Mouse (Mus musculus): Measurements from ENCODE around the gene Enox1.

The Enox1 gene

DNA sequence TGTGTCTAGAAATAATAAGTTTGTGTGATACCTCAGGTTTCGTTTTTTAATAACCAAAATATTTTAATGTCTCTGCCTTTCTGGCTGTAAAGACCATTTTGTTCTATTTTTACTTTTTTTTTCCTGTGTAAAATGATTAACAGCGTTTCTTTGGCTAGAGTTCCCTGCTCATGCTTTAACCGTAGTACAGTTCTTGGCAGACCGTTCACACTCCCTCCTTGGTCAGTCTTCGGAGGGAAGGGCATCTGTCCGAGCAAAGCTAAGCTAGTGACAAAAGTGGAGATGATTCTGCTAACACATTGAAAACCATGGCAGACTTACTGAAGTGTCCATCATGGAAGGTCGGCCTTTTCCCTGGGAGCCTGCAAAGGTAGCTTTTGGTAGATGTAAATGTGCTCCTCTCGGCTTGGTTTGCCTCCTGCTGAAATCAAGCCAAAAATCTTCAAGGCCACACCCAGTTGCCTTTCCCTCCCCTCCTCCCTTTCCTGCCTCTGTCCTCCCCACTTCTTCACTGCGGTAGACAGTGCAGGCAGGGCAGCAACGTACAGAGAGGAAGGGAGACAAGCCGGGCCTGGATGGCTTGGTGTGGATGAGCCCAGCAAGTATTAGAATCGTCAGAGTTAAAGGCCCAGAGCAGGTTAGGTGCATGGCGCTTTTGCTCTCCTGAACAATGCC lies 461.7 kb downstream of the Enox1 start:
- no peak for DNase-seq (ENCODE audit: low spot score in 2 of 2)

DNA sequence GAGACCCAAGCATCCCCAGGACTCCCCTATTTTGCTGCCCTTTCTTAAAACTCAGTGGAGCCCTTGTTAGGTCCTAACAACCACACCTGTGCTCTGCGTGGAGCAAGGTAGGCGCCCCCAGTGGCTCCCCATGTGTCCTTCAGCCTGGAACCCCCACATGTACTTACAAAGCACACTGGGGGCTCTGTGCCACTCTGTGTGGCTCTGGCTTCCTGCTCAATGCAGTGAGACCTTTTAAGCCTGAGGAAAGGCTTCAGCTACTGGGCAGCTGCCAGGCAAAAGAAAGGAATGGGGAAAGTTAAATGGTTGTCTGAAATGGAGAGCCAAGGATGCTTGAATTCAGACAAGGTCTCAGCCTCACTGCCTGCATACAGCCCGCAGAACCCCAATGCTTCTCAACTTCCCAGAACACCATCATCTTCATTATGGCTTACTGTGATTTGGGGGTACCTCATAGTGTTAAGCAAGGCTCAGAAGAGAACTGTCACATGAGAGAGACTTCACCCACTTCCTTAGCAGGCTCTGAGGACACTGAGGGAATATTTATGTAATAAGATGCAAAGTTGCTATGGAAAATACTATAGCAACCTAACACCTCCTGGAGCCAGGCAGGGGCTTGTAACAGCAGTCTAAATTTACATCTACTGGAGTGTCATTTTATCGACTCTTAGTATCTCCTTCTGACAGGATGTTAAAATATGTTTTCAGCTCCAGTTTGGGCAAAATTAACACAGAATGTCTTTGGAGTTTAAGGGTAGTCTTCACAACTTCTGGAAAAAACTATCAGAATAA lies 465.1 kb downstream of the Enox1 start:
- DNase-seq (ENCODE audit: low spot score in 2 of 2) = no peak

DNA sequence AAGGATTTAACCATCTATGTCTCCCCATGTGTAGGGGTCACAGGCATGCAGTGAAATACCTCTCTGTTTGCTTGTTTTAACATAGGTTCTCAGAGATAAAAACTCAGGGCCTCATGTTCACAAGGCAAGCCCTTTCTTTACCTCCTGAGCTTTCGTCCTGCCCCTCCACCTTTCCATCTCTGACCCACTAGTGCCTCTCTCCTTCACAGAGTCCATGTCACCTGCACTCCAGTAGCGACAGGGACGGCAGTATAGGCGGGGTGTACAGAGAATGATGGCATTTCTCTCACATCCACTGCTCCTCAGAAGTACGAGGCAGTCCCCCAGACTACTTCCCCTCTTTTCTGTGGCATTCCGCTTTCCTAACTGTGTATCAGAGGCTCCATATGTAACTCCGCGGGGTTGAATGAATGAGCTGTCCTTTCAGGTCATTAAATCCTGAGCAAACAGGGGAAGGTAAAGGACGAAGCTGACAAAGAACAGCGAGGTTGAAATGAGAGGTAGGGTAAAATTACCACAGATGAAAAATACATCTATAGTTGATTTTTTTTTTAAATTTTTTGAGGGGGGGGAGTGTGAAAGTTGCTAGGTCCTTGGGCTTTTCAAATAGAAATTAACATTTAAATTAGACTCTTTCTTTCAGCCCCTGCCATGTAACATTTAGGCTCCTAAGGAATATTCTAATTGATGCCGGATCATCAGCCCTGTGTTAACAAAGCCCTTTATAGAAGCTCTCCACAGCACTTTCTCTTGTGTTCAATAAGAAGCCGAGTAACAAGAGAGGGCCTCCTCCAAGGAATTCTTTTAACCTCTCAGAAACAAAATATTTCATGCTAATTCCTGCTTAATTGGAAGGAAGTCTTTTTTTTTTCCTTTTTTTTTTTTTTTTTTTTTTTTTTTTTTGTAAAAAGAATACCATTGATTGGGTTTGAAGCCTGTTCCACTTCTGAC lies 470.3 kb downstream of the Enox1 start:
- DNase-seq (ENCODE audit: low spot score in 2 of 2) = no peak

DNA sequence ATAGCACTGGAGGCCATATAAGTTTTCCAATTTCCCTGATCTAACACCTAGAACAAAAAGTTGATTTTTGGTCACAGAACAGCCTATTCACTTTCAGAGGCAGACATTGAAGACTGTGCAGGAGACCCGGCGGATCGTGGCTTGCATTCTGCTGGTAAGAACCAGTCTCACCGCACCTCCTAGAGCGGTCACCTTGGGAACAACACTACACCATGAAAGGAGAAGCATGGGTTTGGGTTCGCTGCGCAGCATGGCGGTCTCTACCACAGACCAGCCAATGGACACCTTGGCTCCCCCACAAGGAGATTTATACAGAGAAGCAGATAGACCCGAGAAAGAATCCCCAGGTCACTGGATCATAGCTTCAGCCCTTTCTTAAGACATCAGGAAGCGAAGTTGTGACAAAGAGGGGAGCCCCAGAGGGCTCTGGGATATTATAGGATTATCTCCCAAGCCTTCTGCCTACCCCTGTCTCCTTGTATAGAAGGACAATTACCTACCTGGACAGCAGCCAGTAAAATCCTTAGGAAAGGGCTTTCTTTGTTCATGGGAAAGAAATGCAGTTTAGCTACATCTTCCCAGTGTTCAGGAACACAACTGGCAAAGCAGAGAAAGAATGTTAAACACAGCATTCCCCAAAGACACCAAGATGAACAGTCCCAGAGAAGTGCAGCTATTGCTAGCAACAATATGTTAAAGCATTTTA lies 476.1 kb downstream of the Enox1 start:
- no peak for DNase-seq (ENCODE audit: low spot score in 2 of 2)

DNA sequence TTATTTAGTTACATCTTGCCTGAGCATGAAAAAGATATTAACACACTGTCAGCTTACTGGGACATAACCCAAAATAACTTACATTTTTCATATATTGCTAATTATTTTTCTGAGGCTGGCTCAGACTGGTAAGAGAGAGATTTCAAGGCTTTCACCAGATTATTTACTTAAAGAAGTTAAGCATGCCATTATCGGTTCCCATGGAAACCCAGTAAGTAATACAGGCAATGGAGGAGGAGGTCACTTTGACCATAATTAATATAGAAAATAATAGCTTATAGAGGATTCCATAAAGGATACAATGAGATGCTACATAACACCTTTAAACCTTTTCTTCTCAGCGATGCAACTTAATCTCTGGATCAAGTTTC lies 476.6 kb downstream of the Enox1 start:
- DNase-seq (ENCODE audit: low spot score in 2 of 2) = no peak

DNA sequence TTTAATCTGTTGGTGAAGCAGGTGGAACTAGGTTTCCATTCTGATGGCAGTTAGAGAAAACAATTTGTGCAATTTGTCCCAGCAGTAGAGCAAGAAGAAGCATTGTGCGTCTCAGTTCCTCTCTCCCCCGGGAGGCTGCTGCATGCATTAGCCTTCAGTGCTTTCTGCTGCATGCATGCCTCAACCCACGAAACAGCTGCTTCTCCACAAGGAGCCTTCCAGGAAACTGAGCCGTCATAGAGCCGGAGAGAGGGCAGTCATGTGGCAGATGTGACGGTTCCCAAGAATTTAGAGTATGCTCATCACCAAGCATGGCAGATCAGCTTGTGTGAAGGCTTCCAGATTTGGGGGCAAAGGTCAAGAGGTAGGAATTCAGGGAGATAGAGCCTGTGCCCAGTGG lies 480.4 kb downstream of the Enox1 start:
- DNase-seq (ENCODE audit: low spot score in 2 of 2) = no peak

DNA sequence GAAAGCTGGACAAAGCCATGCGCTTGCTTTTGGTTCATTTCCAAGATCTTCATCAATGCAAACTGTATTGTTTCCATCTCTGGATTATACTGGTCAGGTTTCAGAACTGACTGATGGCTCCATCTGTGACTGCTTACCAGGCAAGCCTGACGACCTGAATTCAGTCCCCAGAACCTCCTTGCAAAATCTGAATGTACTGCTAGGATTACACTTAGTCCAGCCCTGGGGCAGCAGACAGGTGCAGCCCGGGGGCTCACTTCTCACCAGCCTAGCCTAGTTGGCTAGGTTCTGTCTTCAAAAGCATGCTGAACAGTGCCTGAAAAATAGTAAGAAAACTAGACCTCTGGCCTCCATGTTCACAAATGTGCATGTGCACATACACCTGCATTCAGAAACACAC lies 481.6 kb downstream of the Enox1 start:
- DNase-seq (ENCODE audit: low spot score in 2 of 2) = no peak

DNA sequence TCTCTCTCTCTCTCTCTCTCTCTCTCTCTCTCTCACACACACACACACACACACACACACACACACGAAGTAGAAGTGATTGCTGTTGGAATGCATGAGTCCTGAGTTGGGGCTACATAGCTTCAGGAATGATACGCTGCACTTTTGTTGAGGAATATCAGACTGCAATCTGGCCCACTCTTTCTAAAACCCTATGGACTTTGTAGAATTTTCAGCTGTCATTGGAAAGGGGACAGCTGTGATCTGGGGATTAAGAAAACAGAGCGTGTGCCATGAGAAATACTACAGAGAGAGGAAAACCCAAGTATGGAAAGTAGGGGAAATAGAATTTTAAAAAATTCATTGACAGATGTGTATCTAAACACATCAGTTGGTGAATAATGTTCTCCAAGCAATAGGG lies 482.1 kb downstream of the Enox1 start:
- no peak for DNase-seq (ENCODE audit: low spot score in 2 of 2)

DNA sequence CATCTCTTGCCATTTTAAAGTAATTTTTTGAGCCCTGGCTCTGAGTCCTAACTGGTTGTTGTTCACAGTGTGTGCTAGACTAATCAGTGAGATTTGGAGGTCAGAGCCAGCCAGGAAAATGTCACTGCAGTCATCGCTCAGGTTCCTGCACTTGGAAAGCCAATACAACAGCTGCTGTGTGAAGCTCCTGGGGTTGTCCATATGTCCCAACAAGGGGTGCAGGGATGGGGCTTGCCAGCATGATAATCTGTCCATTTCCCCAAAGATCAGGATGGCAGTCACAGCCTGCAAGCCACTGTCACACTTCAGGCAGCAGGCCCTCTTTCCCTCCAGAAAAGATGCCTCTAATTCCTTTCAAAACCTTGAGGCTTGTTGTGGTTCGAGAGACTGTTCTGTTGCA lies 483.0 kb downstream of the Enox1 start:
- no peak for DNase-seq (ENCODE audit: low spot score in 2 of 2)

DNA sequence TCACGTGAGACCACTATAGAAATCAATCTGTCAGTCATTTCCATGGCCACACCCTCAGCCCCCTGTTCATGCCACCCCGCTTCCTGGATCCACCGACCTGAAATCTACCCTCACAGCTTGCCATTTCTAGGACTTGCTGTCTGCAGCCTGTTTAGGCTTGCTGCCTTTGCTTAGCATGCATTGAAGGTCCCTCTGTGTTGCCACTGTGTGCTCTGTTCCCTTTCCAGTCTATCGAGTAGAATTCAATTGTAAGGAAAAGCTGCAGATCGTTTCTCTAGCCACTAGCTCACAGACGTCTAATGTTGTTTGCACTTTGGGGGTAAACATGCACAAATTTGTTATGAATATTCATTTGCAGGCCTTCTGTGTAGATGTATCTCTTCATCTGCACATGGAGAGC lies 485.8 kb downstream of the Enox1 start:
- DNase-seq (ENCODE audit: low spot score in 2 of 2) = no peak

DNA sequence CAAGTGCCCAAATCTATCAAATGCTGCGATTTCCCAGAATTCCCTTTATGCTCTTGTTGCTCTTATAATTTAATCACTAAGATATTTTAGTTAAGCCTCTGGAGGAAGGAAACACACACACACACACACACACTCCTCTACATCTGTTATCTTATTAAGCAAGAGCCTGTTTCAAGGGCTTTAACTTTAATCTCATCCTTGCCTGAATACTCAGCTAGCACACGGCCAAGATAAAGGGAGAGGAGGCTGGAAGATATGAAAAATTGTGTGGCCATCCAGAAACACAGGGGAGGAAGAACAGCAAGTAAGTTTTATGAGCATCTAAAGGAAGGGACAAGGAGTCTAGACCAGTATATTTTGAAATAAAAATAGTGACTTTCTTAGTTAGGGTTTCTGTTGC lies 489.6 kb downstream of the Enox1 start:
- DNase-seq (ENCODE audit: low spot score in 2 of 2) = no peak

DNA sequence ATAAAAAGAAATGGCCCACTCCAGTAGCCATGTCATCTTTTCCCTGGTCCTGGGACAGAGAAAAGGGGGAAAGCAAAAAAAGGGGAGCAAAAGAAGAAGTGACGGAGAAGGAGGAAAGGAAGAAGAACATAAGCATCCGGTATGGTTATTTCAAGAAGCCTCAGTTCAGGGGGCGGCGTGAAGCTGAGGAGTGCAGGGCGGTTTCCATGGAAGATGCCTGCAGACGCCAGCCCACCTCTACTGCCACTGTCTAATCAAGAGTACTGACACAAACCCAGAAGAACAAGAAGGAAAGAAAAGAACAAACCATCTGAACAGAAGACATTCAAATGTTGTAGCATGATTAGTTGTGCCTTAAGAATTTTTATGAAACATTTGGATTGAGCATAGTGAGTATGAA lies 490.5 kb downstream of the Enox1 start:
- no peak for DNase-seq (ENCODE audit: low spot score in 2 of 2)

DNA sequence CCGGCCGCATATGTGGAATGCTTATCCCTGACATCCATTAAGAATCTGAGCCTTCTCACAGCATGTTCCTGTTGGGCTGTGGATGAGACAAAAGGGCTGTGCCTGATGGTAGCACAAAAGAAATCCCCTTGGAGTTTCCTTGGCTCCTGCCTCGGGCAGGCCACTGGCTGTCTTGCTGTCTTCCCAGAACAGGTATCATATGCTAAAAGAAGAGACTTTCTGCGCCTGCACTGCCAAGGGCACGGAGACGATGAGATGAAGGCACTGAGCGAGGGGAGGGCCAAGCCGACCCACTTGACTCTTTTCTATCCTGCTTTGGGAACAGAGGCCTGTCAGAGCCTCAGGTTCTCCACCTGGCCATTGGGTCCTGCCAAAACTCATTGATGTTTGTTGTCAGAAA lies 491.7 kb downstream of the Enox1 start:
- no peak for DNase-seq (ENCODE audit: low spot score in 2 of 2)

DNA sequence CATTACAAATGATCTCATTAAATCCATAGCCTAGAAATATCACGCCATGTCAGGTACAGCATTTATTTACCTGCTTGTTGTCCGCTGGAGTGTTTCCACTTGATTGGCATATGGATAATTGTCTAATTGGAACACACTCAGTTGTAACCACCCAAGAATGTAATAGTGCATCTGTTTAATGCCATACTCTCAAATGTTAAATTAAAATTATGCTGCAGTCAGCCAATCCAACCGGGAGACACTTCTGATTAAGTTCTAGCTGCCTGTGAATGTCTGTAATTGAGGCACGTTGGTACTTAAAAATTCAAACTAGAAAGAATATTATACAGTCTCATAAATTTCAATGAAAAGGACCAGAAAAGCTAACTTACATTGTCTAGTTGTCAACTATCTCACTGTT lies 502.2 kb downstream of the Enox1 start:
- no peak for DNase-seq (ENCODE audit: low spot score in 2 of 2)

DNA sequence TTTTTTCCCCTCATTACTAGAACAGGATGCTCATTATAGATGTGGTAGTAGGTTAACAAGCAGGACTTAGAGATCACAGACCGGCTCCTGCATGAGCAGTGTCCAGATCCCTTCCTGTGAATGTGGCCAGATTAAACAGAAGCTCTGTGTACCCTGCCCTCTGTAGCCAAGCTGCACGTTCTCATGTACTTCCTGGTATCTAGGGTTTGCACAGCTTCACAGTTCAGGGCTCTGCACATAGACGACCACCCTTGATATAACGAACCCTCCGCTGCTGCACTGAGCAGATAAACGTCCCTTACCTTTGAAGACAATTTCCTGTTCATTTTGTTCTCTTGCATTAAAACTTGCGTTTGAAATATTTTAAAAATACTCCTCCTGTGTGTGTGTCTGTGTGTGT lies 505.7 kb downstream of the Enox1 start:
- DNase-seq (ENCODE audit: low spot score in 2 of 2) = no peak

DNA sequence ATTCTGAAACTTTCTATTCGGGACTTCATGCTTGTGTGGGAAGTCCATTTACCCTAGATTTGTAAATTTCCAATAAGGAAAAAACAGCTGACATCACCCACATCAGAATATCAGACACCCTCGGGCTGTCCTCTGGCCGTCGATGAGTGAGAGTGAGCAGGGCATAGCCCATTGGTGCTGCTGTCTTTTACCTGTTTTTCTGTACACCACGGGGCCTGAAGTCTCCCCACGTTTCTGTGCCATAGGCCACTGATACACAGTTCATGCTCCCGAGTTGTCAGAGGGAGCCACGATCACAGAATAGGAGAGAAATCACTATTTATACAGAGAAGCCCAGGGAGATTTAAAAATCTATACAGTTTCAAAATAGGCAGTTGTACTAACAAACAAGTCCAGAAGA lies 506.4 kb downstream of the Enox1 start:
- DNase-seq (ENCODE audit: low spot score in 2 of 2) = no peak

DNA sequence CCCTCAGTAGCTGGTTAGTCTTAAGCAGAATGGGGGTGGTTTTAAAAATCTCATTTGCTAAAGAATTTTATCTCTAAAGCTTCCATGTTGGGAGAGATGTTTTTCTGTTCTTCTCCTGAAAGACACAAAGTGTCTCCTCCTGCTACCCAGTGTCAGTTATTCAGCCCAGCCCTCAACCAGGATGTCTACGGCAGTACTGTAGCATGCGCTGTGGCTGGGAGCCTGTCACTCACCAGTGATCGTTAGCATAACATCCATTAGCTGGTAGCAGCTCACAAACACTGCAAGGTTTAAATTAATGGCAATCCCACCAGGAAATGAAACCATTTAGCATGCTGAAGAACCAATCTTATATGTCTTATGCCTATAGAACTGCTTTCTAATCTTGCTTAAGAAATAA lies 511.5 kb downstream of the Enox1 start:
- no peak for DNase-seq (ENCODE audit: low spot score in 2 of 2)

DNA sequence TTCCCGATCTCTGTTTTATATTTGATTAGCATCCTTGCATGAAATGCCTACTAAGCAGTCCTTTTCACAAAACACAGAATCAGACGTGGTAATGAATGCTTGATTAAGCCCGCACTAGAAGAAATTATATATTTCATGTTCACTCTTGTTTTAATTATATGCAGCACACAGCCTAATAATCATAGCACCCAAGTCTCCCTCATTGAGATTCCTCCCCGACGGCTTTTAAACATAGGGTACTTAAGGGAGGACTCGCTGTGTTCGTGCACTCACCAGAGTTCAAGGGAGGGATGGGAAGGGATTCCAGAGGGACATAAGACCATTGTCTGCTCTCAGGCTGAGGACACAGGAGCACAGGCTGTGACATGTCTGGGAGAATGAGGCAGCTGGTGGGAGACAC lies 512.9 kb downstream of the Enox1 start:
- no peak for DNase-seq (ENCODE audit: low spot score in 2 of 2)

DNA sequence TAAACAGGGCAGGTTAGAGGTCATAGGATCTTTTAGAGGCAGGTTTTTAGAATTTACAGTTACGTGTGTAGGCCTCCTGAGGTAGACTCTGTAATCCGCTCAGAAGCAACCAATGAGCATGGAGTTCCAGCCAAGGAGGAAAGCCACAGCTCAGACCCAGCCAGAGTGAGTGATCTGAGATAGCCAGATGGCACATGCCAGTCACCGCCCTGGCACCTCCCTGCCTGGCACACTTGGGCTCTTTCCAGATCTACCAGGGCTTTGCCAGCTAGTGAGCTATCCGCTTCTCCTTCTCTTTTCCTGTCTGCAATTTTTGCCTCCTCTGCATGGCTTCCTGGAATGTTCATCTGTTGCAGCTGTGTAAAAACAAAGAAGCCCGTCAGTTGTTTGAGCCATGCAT lies 514.4 kb downstream of the Enox1 start:
- no peak for DNase-seq (ENCODE audit: low spot score in 2 of 2)

DNA sequence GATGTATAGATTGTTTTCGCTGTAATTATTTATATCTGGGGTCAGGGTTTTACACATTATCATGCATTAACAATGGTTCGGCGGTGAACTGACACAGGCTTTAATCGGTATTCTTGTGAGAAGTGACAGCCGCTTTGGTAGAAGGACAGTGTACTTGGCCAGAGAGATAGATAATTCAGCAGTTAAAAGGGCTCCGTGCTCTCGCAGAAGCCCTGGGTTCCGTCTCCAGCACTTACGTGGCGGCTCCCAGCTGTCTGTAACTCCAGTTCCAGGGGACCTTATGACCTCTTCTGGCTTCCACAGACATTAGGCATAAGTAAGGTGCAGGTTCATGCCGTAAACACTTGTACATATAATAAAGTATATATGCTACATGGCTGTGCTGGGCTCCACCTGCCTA lies 515.4 kb downstream of the Enox1 start:
- DNase-seq (ENCODE audit: low spot score in 2 of 2) = no peak

DNA sequence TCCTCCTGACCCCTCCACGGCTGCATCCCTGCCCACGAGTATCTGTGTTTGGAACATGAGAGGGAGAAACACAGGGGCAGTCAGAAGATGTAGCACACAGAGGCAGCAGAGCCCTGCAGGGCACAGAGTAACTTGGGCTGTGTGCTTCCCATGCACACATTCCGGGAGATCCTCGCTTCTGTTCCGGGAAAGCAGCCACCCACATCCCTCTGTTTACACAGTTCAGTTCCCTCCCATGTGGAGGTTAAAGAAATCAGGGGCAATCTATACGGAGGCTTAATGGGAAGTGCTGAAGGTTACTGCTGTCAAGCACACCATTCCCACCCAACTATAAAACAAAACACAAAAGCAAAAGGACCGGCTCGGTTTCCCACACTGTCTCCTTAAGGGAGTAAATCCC lies 516.6 kb downstream of the Enox1 start:
- DNase-seq (ENCODE audit: low spot score in 2 of 2) = no peak

DNA sequence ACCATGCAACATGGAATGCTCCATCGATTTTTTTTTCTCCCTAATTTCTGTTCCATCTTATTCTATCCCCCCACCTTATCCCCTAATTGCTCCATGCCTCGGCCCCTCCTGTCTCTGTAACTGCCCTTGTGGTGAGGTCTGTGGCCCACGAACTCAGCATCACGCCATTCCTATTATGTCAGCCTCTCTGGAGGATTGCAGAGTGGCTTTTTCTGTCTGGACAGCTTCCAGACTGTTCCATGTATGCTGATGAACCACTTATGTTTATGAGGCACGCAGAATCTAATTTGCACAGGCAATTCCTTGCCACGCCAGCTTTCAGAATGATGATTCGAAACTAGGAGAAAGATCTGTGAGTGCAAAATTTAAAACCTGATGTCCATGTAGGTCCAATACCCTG lies 521.4 kb downstream of the Enox1 start:
- DNase-seq (ENCODE audit: low spot score in 2 of 2) = no peak

Measured in urinary bladder, postnatal 4 days (tissue).